Mouse (Mus musculus) MEL (cell line): ENCODE measurements around the gene Cd37. TPM values are rescaled to one million over a fixed set of nuclear protein-coding genes. Genes with fewer than 3 reads are reported as not detected.

Experiments
- DNase-seq: peaks from one replicate; pipeline ENCODE4 v3.0.0; 2011; ENCODE audit warnings: low read depth, low spot score
- H3K27ac ChIP-seq: 2 replicates; pipeline ENCODE4 v1.5.1; 2012; ENCODE audit warnings: low read depth, mild to moderate bottlenecking, control low read depth, low read length, moderate library complexity; ENCODE audit not compliant: control insufficient read depth
- H3K27me3 ChIP-seq, 2 experiments: fragments of 150-350 bp in 1 of 2; sonication (generic) in 1 of 2; 2 replicates each; pipeline ENCODE4 v1.6.1; 2012; ENCODE audit warnings: low read length in 2 of 2, mild to moderate bottlenecking in 2 of 2, improper control_type of control experiment in 1 of 2, moderate library complexity in 1 of 2; ENCODE audit not compliant: insufficient read depth in 2 of 2, control insufficient read depth in 1 of 2
- H3K36me3 ChIP-seq, 2 experiments: 2 replicates each; pipeline ENCODE4 v1.6.1; 2012 to 2014; ENCODE audit warnings: low read length in 2 of 2, improper control_type of control experiment in 1 of 2, inconsistent platforms in 1 of 2, mild to moderate bottlenecking in 1 of 2; ENCODE audit not compliant: insufficient read depth in 2 of 2, control insufficient read depth in 1 of 2
- H3K4me1 ChIP-seq, 2 experiments: fragments of 150-350 bp in 1 of 2; sonication (generic) in 1 of 2; 2 replicates each; pipeline ENCODE4 v1.6.1; 2012; ENCODE audit warnings: low read length in 2 of 2, improper control_type of control experiment in 1 of 2, mild to moderate bottlenecking in 1 of 2; ENCODE audit not compliant: insufficient read depth in 2 of 2, control insufficient read depth in 1 of 2
- H3K4me3 ChIP-seq, 2 experiments: fragments of 150-350 bp in 1 of 2; sonication (generic) in 1 of 2; 2 replicates each; pipeline ENCODE4 v1.5.1; 2012; ENCODE audit warnings: low read depth in 2 of 2, low read length in 2 of 2, mild to moderate bottlenecking in 2 of 2, moderate library complexity in 2 of 2, control low read depth in 1 of 2, improper control_type of control experiment in 1 of 2; ENCODE audit not compliant: control insufficient read depth in 1 of 2, insufficient read depth in 1 of 2
- H3K79me2 ChIP-seq: 2 replicates; pipeline ENCODE4 v1.6.1; 2012; ENCODE audit warnings: mild to moderate bottlenecking, low read length, moderate library complexity; ENCODE audit not compliant: control insufficient read depth, poor library complexity, insufficient read depth
- H3K9ac ChIP-seq: 2 replicates; pipeline ENCODE4 v1.6.1; 2012; ENCODE audit warnings: low read depth, mild to moderate bottlenecking, control low read depth, low read length, moderate library complexity; ENCODE audit not compliant: control insufficient read depth, poor library complexity, severe bottlenecking
- H3K9me3 ChIP-seq: fragments of 150-350 bp; sonication (generic); replicated peaks from 2 replicates; pipeline ENCODE4 v1.6.1; 2012; ENCODE audit warnings: mild to moderate bottlenecking, low read length, improper control_type of control experiment, moderate library complexity; ENCODE audit not compliant: insufficient read depth
- BHLHE40 ChIP-seq: IDR thresholded peaks from 2 replicates; pipeline ENCODE4 v1.6.1; 2012; ENCODE audit warnings: low read depth, mild to moderate bottlenecking, inconsistent platforms, low read length, improper control_type of control experiment, borderline replicate concordance
- E2F4 ChIP-seq: IDR thresholded peaks from 2 replicates; pipeline ENCODE4 v1.6.1; 2011; ENCODE audit warnings: low read depth, low read length, improper control_type of control experiment, borderline replicate concordance
- GATA1 ChIP-seq: IDR thresholded peaks from 2 replicates; pipeline ENCODE4 v1.6.1; 2011; ENCODE audit warnings: low read depth, low read length, improper control_type of control experiment
- HCFC1 ChIP-seq: IDR thresholded peaks from 2 replicates; pipeline ENCODE4 v1.6.1; 2012; ENCODE audit warnings: low read depth, mild to moderate bottlenecking, inconsistent platforms, low read length, improper control_type of control experiment, moderate library complexity
- MAX ChIP-seq: IDR thresholded peaks from 2 replicates; pipeline ENCODE4 v1.6.1; 2011; ENCODE audit warnings: low read length, improper control_type of control experiment
- MAZ ChIP-seq: IDR thresholded peaks from 2 replicates; pipeline ENCODE4 v1.6.1; 2012; ENCODE audit warnings: low read depth, mild to moderate bottlenecking, inconsistent platforms, low read length, improper control_type of control experiment
- MXI1 ChIP-seq: IDR thresholded peaks from 2 replicates; pipeline ENCODE4 v1.6.1; 2011; ENCODE audit warnings: mild to moderate bottlenecking, low read depth, low read length, improper control_type of control experiment
- NELFE ChIP-seq: IDR thresholded peaks from 2 replicates; pipeline ENCODE4 v1.6.1; 2011; ENCODE audit warnings: low read depth, low read length, improper control_type of control experiment
- POLR2AphosphoS2 ChIP-seq: IDR thresholded peaks from 2 replicates; pipeline ENCODE4 v1.6.1; 2011; ENCODE audit warnings: low read length, improper control_type of control experiment
- RAD21 ChIP-seq: IDR thresholded peaks from 2 replicates; pipeline ENCODE4 v1.6.1; 2011; ENCODE audit warnings: mild to moderate bottlenecking, low read depth, low read length, improper control_type of control experiment
- RCOR1 ChIP-seq: IDR thresholded peaks from 2 replicates; pipeline ENCODE4 v1.6.1; 2012; ENCODE audit warnings: low read depth, mild to moderate bottlenecking, inconsistent platforms, low read length, improper control_type of control experiment
- TBP ChIP-seq: IDR thresholded peaks from 2 replicates; pipeline ENCODE4 v1.8.0; 2011; ENCODE audit warnings: low read depth, low read length, improper control_type of control experiment
- USF1 ChIP-seq: IDR thresholded peaks from 2 replicates; pipeline ENCODE4 v1.6.1; 2014; ENCODE audit warnings: low read depth, mild to moderate bottlenecking, inconsistent platforms, low read length, improper control_type of control experiment, moderate library complexity
- USF2 ChIP-seq, 2 experiments: IDR thresholded peaks; 2 replicates each; pipeline ENCODE4 v1.6.1; 2011 to 2012; ENCODE audit warnings: improper control_type of control experiment in 2 of 2, low read length in 2 of 2, borderline replicate concordance in 1 of 2, inconsistent platforms in 1 of 2, low read depth in 1 of 2, mild to moderate bottlenecking in 1 of 2; ENCODE audit not compliant: insufficient read depth in 1 of 2
- ZC3H11A ChIP-seq: IDR thresholded peaks from 2 replicates; pipeline ENCODE4 v1.6.1; 2012; ENCODE audit warnings: low read depth, mild to moderate bottlenecking, inconsistent platforms, low read length, improper control_type of control experiment
- ZNF384 ChIP-seq: IDR thresholded peaks from 2 replicates; pipeline ENCODE4 v1.6.1; 2012; ENCODE audit warnings: low read depth, mild to moderate bottlenecking, inconsistent platforms, low read length, improper control_type of control experiment
- polyA plus RNA-seq, 2 experiments: library from polyadenylated mRNA; stranded (reverse) in 1 of 2; unstranded in 1 of 2; fragments of >175 nt in 1 of 2; fragments of >200 nt in 1 of 2; gene quantifications; 2 replicates each; pipeline versions ENCODE4 v1.2.1 to v1.2.4; 2012; ENCODE audit warnings: low replicate concordance in 2 of 2, low read depth in 1 of 2; ENCODE audit not compliant: insufficient read length in 2 of 2, insufficient read depth in 1 of 2, missing spikeins in 1 of 2
- total RNA-seq: library from RNA; depleted of rRNA; stranded (reverse); fragments of 300-350 nt; gene quantifications from 2 replicates; pipeline ENCODE4 v1.2.3, GENCODE M21; 2012

The Cd37 gene
- total and polyA plus RNA-seq, 3 experiments = 22.4 to 111 TPM; not detected in 1

- DNase-seq = no peak
- no peak overlapping the region for H3K4me3 ChIP-seq
- H3K79me2 ChIP-seq = no peaks in the 10 kb centered on the region
- H3K4me1 ChIP-seq = peaks cover 26 to 41% of the 10 kb centered on the region in 2 experiments
- no peak overlapping the region for H3K27ac ChIP-seq
- H3K9ac ChIP-seq = no peak overlapping the region
- no peaks in the 10 kb centered on the region for H3K27me3 ChIP-seq
- H3K36me3 ChIP-seq = peaks cover 0 to 14% of the 10 kb centered on the region in 2 experiments; a peak in 2 of 4 replicates
- TF ChIP-seq USF2 (IDR thresholded peaks at IDR 0.05; ENCODE audit: borderline replicate concordance in 1 of 2, insufficient read depth in 1 of 2, low read depth in 1 of 2, low read length in 2 of 2) (no peak), ZC3H11A (no peak), MAZ (no peak)
- H3K9me3 ChIP-seq = no peaks in the 10 kb centered on the region
Observed at GRCm38 (mm10) chr7:45193406-45193805, 45.5 kb downstream of the Cd37 start.

- Histone ChIP-seq H3K36me3 (peaks cover 0 to 14% of the 10 kb centered on the region in 2 experiments; a peak in 2 of 4 replicates), H3K9me3 (no peaks in the 10 kb centered on the region), H3K79me2 (no peaks in the 10 kb centered on the region), H3K9ac (no peak overlapping the region), H3K4me3 (no peak overlapping the region), H3K27me3 (no peaks in the 10 kb centered on the region), H3K27ac (no peak overlapping the region), H3K4me1 (peaks cover 26 to 41% of the 10 kb centered on the region in 2 experiments)
- no peak for DNase-seq
- TF ChIP-seq TBP = no peak
- no peak for TF ChIP-seq RCOR1
- 0 out of 2 replicates have a peak, but pooled peaks have one; percentile 11 for TF ChIP-seq MXI1
- TF ChIP-seq E2F4 = no peak
- peak; percentile 79 for TF ChIP-seq ZNF384
- peak; percentile 40; the same call in 1 of the 2 replicates for TF ChIP-seq MAX
- TF ChIP-seq BHLHE40 = 0 out of 2 replicates have a peak, but pooled peaks have one; percentile 32
- no peak for TF ChIP-seq NELFE
- no peak for TF ChIP-seq POLR2AphosphoS2
- TF ChIP-seq GATA1 = no peak
- TF ChIP-seq USF1 = peak; percentile 68
- TF ChIP-seq HCFC1 = no peak
- no peak for TF ChIP-seq RAD21
Observed at GRCm38 (mm10) chr7:45192585-45193310, 46.2 kb downstream of the Cd37 start.
